Mouse (Mus musculus) hindbrain, embryonic 14.5 days (tissue): ENCODE results near the gene Wnt3. TPM values are rescaled to one million over a fixed set of nuclear protein-coding genes. Genes with fewer than 3 reads are reported as not detected.
A peak's percentile ranks its signal among the peaks of the same experiment; 100 is the strongest.

Source experiments
- ATAC-seq: fragments of 200-750 bp; cut with Nextera tagmentation; 2 replicates; pipeline ENCODE4 v1.8.0; 2017; ENCODE audit warnings: moderate number of reproducible peaks, mild to moderate bottlenecking, moderate TSS enrichment, moderate library complexity; ENCODE audit not compliant: low FRiP score
- DNase-seq: peaks from one replicate; pipeline ENCODE4 v3.0.0-alpha.2; 2015; ENCODE audit warnings: low spot score
- H3K27ac ChIP-seq: fragments of 300-500 bp; sonication (generic); 2 replicates; pipeline ENCODE4 v1.5.1; 2014; ENCODE audit warnings: mild to moderate bottlenecking, moderate library complexity
- H3K27me3 ChIP-seq: fragments of 300-500 bp; sonication (generic); 2 replicates; pipeline ENCODE4 v1.6.1; 2014; ENCODE audit warnings: mild to moderate bottlenecking, low read length, mixed read lengths; ENCODE audit not compliant: control insufficient read depth, insufficient read depth
- H3K36me3 ChIP-seq: fragments of 300-500 bp; sonication (generic); replicated peaks from 2 replicates; pipeline ENCODE4 v1.6.1; 2014; ENCODE audit not compliant: control insufficient read depth, insufficient read depth
- H3K4me1 ChIP-seq: fragments of 300-500 bp; sonication (generic); replicated peaks from 2 replicates; pipeline ENCODE4 v1.6.1; 2014; ENCODE audit warnings: antibody characterized with exemption, low read length, mixed read lengths; ENCODE audit not compliant: control insufficient read depth, insufficient read depth
- H3K4me2 ChIP-seq: fragments of 300-500 bp; sonication (generic); replicated peaks from 2 replicates; pipeline ENCODE4 v1.6.1; 2014; ENCODE audit warnings: mild to moderate bottlenecking, moderate library complexity
- H3K4me3 ChIP-seq: fragments of 300-500 bp; sonication (generic); replicated peaks from 2 replicates; pipeline ENCODE4 v1.5.1; 2014; ENCODE audit warnings: mild to moderate bottlenecking, low read length
- H3K9ac ChIP-seq: fragments of 300-500 bp; sonication (generic); 2 replicates; pipeline ENCODE4 v1.6.1; 2014
- H3K9me3 ChIP-seq: fragments of 300-500 bp; sonication (generic); 2 replicates; pipeline ENCODE4 v1.6.1; 2016; ENCODE audit warnings: low read length; ENCODE audit not compliant: control insufficient read depth
- WGBS: fragments of 180-500 bp; shearing (Covaris S2); extraction: QIAGEN DNeasy Blood & Tissue Kit; methylation state at CpG from one replicate; pipeline ENCODE4 v1.1.7; 2014; 5-methylcytosine and 5-hydroxymethylcytosine counted together
- polyA plus RNA-seq: library from polyadenylated mRNA; unstranded; fragments of >200 nt; fragmentation: Nextera tagmentation; extraction: Ambion mirVana; gene quantifications from 2 replicates; pipeline ENCODE4 v1.2.1, GENCODE M21; 2014

The Wnt3 gene
- polyA plus RNA-seq, 1 experiment from 2014 or later = 9.0 TPM

- DNase-seq = peak; percentile 68
- Histone ChIP-seq H3K36me3 (no peaks in the 10 kb centered on the region), H3K4me1 (peaks cover 35% of the 10 kb centered on the region), H3K27ac (peak overlapping the region; percentile 88), H3K27me3 (peaks cover 10% of the 10 kb centered on the region), H3K9me3 (no peaks in the 10 kb centered on the region), H3K4me2 (peak overlapping the region; percentile 92), H3K4me3 (peak overlapping the region; percentile 57), H3K9ac (peak overlapping the region; percentile 87; the same call in 1 of the 2 replicates)
- 31% methylated on average over 12 of the region's 12 CpGs for WGBS
- peak; percentile 65 for ATAC-seq
These were observed 34.0 kb downstream of the Wnt3 start for GRCm38 (mm10) chr11:103807966-103808365.

- no peaks in the 10 kb centered on the region for H3K9me3 ChIP-seq
- peak overlapping the region; percentile 87 for H3K9ac ChIP-seq
- no peaks in the 10 kb centered on the region for H3K36me3 ChIP-seq
- H3K4me3 ChIP-seq = peak overlapping the region; percentile 57
- ATAC-seq (no peak; the same call in 1 of the 2 replicates), DNase-seq (peak; percentile 63)
- peak overlapping the region; percentile 92 for H3K4me2 ChIP-seq
- H3K27me3 ChIP-seq = peaks cover 14% of the 10 kb centered on the region
- 5% methylated on average over 29 of the region's 29 CpGs for WGBS
- peak overlapping the region; percentile 88 for H3K27ac ChIP-seq
- H3K4me1 ChIP-seq = peaks cover 35% of the 10 kb centered on the region
These were observed 35.0 kb downstream of the Wnt3 start for GRCm38 (mm10) chr11:103808771-103809610.

- Histone ChIP-seq H3K27ac (peak overlapping the region; percentile 88), H3K36me3 (no peaks in the 10 kb centered on the region), H3K27me3 (peaks cover 14% of the 10 kb centered on the region), H3K4me1 (peaks cover 35% of the 10 kb centered on the region), H3K9ac (peak overlapping the region; percentile 87), H3K4me2 (peak overlapping the region; percentile 92), H3K4me3 (peak overlapping the region; percentile 57), H3K9me3 (no peaks in the 10 kb centered on the region)
- DNase-seq (peak; percentile 66), ATAC-seq (peak; percentile 47)
- under 1% methylated on average over 82 of the region's 107 CpGs for WGBS
These were observed 36.0 kb downstream of the Wnt3 start for GRCm38 (mm10) chr11:103809611-103810598.

- peak overlapping the region; percentile 88 for H3K27ac ChIP-seq
- peaks cover 35% of the 10 kb centered on the region for H3K4me1 ChIP-seq
- peaks cover 14% of the 10 kb centered on the region for H3K27me3 ChIP-seq
- no peaks in the 10 kb centered on the region for H3K36me3 ChIP-seq
- WGBS = 9% methylated on average over 12 of the region's 12 CpGs
- H3K4me3 ChIP-seq = peak overlapping the region; percentile 57
- H3K4me2 ChIP-seq = peak overlapping the region; percentile 92
- no peaks in the 10 kb centered on the region for H3K9me3 ChIP-seq
- DNase-seq (no peak), ATAC-seq (no peak)
- H3K9ac ChIP-seq = peak overlapping the region; percentile 87
These were observed 36.7 kb downstream of the Wnt3 start for GRCm38 (mm10) chr11:103810631-103811030.

GRCm38 (mm10) chr11:103811246-103811645, 37.3 kb downstream of the Wnt3 start:
- Histone ChIP-seq H3K27ac (no peak overlapping the region), H3K4me1 (peaks cover 35% of the 10 kb centered on the region), H3K4me2 (peak overlapping the region; percentile 92), H3K9ac (no peak overlapping the region), H3K27me3 (peaks cover 14% of the 10 kb centered on the region), H3K4me3 (no peak overlapping the region), H3K36me3 (no peaks in the 10 kb centered on the region), H3K9me3 (no peaks in the 10 kb centered on the region)
- 46% methylated on average over 25 of the region's 25 CpGs for WGBS
- DNase-seq (no peak), ATAC-seq (no peak)

GRCm38 (mm10) chr11:103814808-103815207, 40.9 kb downstream of the Wnt3 start:
- H3K36me3 ChIP-seq = no peaks in the 10 kb centered on the region
- no peak overlapping the region for H3K4me2 ChIP-seq
- no peak overlapping the region for H3K27ac ChIP-seq
- 50% methylated on average over 3 of the region's 3 CpGs for WGBS
- no peak overlapping the region for H3K9ac ChIP-seq
- ATAC-seq (no peak), DNase-seq (no peak)
- H3K9me3 ChIP-seq = no peaks in the 10 kb centered on the region
- no peak overlapping the region for H3K4me3 ChIP-seq
- H3K4me1 ChIP-seq = peaks cover 12% of the 10 kb centered on the region
- H3K27me3 ChIP-seq = peaks cover 14% of the 10 kb centered on the region

GRCm38 (mm10) chr11:103815986-103816385, 42.0 kb downstream of the Wnt3 start:
- Histone ChIP-seq H3K9me3 (no peaks in the 10 kb centered on the region), H3K36me3 (no peaks in the 10 kb centered on the region), H3K4me3 (no peak overlapping the region), H3K27me3 (peaks cover 14% of the 10 kb centered on the region), H3K27ac (no peak overlapping the region), H3K4me1 (peaks cover 1% of the 10 kb centered on the region), H3K4me2 (no peak overlapping the region), H3K9ac (no peak overlapping the region)
- ATAC-seq (no peak), DNase-seq (no peak)
- WGBS = 42% methylated on average over 13 of the region's 13 CpGs

GRCm38 (mm10) chr11:103816719-103817118, 42.8 kb downstream of the Wnt3 start:
- Histone ChIP-seq H3K27ac (no peak overlapping the region), H3K27me3 (peaks cover 8% of the 10 kb centered on the region), H3K4me1 (no peaks in the 10 kb centered on the region; the same call in 1 of the 2 replicates), H3K9me3 (no peaks in the 10 kb centered on the region), H3K36me3 (peaks cover under 1% of the 10 kb centered on the region; the same call in 1 of the 2 replicates), H3K4me2 (no peak overlapping the region), H3K4me3 (no peak overlapping the region), H3K9ac (no peak overlapping the region)
- DNase-seq (no peak), ATAC-seq (no peak)
- 85% methylated on average over 8 of the region's 8 CpGs for WGBS

GRCm38 (mm10) chr11:103827201-103827600, 53.3 kb downstream of the Wnt3 start:
- Histone ChIP-seq H3K27ac (no peak overlapping the region), H3K4me1 (no peaks in the 10 kb centered on the region), H3K9me3 (no peaks in the 10 kb centered on the region), H3K9ac (no peak overlapping the region), H3K4me3 (no peak overlapping the region), H3K4me2 (no peak overlapping the region), H3K36me3 (peaks cover 48% of the 10 kb centered on the region), H3K27me3 (no peaks in the 10 kb centered on the region)
- DNase-seq = no peak
- ATAC-seq = no peak
- WGBS = 99% methylated on average over 6 of the region's 6 CpGs
